Comparison of ENCODE assay signal across 8 mouse cellular contexts in the genomic region with DNA sequence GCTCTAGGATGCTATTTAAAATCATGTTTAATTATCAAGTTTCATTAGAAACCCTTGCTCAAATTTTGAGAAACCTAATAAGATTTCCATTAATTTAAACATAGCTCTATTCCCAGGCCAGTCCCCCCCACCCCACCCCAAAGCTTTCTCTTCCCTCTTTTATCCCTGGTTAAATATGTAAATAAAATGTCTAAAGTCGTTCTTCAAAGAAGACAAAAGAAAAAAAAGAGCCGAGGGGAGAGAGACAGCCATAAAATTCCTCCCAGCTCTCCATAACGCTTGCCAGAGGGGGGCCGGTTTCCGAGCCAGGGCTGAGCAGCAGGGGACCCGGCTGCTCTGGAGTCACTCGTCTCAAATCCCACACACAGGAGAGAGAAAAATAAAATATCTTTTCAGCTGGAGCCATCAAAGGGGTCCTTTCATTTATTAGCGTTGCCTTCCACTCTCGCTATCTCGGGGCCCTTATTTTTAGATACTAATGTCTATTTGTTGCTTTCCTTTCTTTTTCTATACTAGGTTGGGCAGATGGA. TPM values are rescaled to one million over a fixed set of nuclear protein-coding genes. Genes with fewer than 3 reads are reported as not detected.
DNase-seq lines count a peak whose midpoint lies in the region; ATAC-seq lines count a peak whose summit lies in the region.
"Had no signal": no experiment of that assay in that cellular context is flagged by ENCODE, and none has a peak within 500 bp of the region (broad histone marks: within the 10 kb centered on the region; RNA-seq: fewer than 3 reads in every experiment).

No protein-coding gene starts in this region.

- no peaks in the 10 kb centered on the region for H3K36me3 ChIP-seq in kidney, embryonic 14.5 days (ENCODE audit: control insufficient read depth, insufficient read depth, low read length)
- H3K36me3 ChIP-seq in embryonic facial prominence, embryonic 15.5 days = no peaks in the 10 kb centered on the region
- no peaks in the 10 kb centered on the region for H3K36me3 ChIP-seq in hindbrain, embryonic 14.5 days (replicated peaks; ENCODE audit: control insufficient read depth, insufficient read depth)

- peaks cover 38% of the 10 kb centered on the region for H3K27me3 ChIP-seq in kidney, embryonic 14.5 days (ENCODE audit: control insufficient read depth, insufficient read depth, low read length)
- peaks cover 3% of the 10 kb centered on the region; the same call in 1 of the 2 replicates for H3K27me3 ChIP-seq in embryonic facial prominence, embryonic 15.5 days
- H3K27me3 ChIP-seq in hindbrain, embryonic 14.5 days (ENCODE audit: control insufficient read depth, insufficient read depth, low read length) = peaks cover 22% of the 10 kb centered on the region

- 2% methylated on average over 10 of the region's 10 CpGs for WGBS in kidney, embryonic 14.5 days
- WGBS in embryonic facial prominence, embryonic 15.5 days = 2% methylated on average over 10 of the region's 10 CpGs
- 2% methylated on average over 10 of the region's 10 CpGs for WGBS in hindbrain, embryonic 14.5 days

- DNase-seq in kidney, postnatal 25 days = no peak
- DNase-seq in hindbrain, embryonic 14.5 days (ENCODE audit: low spot score) = no peak
- peak; percentile 40 for DNase-seq in neural tube, embryonic 10.5 days (ENCODE audit: extremely low spot score, low spot score)
- DNase-seq in adrenal gland, postnatal 36 days = no peak

- peak overlapping the region; percentile 59 for H3K4me3 ChIP-seq in kidney, embryonic 14.5 days (ENCODE audit: low read length)
- peak overlapping the region; percentile 71 for H3K4me3 ChIP-seq in embryonic facial prominence, embryonic 15.5 days (replicated peaks)
- peak overlapping the region; percentile 64 for H3K4me3 ChIP-seq in hindbrain, embryonic 14.5 days (replicated peaks; ENCODE audit: low read length)

- H3K9me3 ChIP-seq in kidney, embryonic 14.5 days (ENCODE audit: control insufficient read depth, low read length) = no peaks in the 10 kb centered on the region
- H3K9me3 ChIP-seq in embryonic facial prominence, embryonic 15.5 days (replicated peaks) = no peaks in the 10 kb centered on the region
- no peaks in the 10 kb centered on the region for H3K9me3 ChIP-seq in hindbrain, embryonic 14.5 days (ENCODE audit: control insufficient read depth, low read length)

- H3K9ac ChIP-seq in kidney, embryonic 14.5 days (ENCODE audit: low read depth, low read length) = no peak overlapping the region
- no peak overlapping the region for H3K9ac ChIP-seq in embryonic facial prominence, embryonic 15.5 days
- H3K9ac ChIP-seq in hindbrain, embryonic 14.5 days = peak overlapping the region; percentile 68; the same call in 1 of the 2 replicates
- H3K9ac ChIP-seq: liver, embryonic 14.5 days had no signal

- H3K4me2 ChIP-seq in kidney, embryonic 14.5 days (replicated peaks; ENCODE audit: low read depth, low read length) = peak overlapping the region; percentile 96
- H3K4me2 ChIP-seq in embryonic facial prominence, embryonic 15.5 days (replicated peaks) = peak overlapping the region; percentile 92
- H3K4me2 ChIP-seq in hindbrain, embryonic 14.5 days (replicated peaks) = peak overlapping the region; percentile 98

- H3K27ac ChIP-seq in kidney, embryonic 14.5 days (ENCODE audit: low read depth, low read length) = no peak overlapping the region
- H3K27ac ChIP-seq in embryonic facial prominence, embryonic 15.5 days (replicated peaks) = peak overlapping the region; percentile 93
- H3K27ac ChIP-seq in hindbrain, embryonic 14.5 days = peak overlapping the region; percentile 29
- H3K27ac ChIP-seq: liver, embryonic 14.5 days had no signal

- no peak for ATAC-seq in kidney, embryonic 14.5 days (ENCODE audit: low FRiP score, low TSS enrichment)
- ATAC-seq in embryonic facial prominence, embryonic 15.5 days (ENCODE audit: insufficient number of reproducible peaks, low FRiP score, low TSS enrichment, low read depth) = no peak
- ATAC-seq in hindbrain, embryonic 14.5 days (ENCODE audit: low FRiP score) = no peak
- ATAC-seq in CD4-positive, CD25-positive, alpha-beta regulatory T cell, adult 4 months = no peak

- peaks cover 30% of the 10 kb centered on the region for H3K4me1 ChIP-seq in kidney, embryonic 14.5 days (ENCODE audit: control insufficient read depth, insufficient read depth, low read length)
- H3K4me1 ChIP-seq in embryonic facial prominence, embryonic 15.5 days = peaks cover 58% of the 10 kb centered on the region
- peaks cover 46% of the 10 kb centered on the region; the same call in 1 of the 2 replicates for H3K4me1 ChIP-seq in hindbrain, embryonic 14.5 days (replicated peaks; ENCODE audit: control insufficient read depth, insufficient read depth, low read length)

RNA-seq across cellular contexts. Expression of a gene that starts 2.4 kb away (rescaled TPM):
- polyA plus RNA-seq in kidney, embryonic 14.5 days (2014; fragmentation: Nextera tagmentation; extraction: Ambion mirVana) = 3.4 and 3.9 TPM in 2 replicates
- polyA plus RNA-seq in embryonic facial prominence, embryonic 15.5 days (2015; fragmentation: Nextera tagmentation; extraction: Ambion mirVana) = 9.0 and 10.4 TPM in 2 replicates
- polyA plus RNA-seq in hindbrain, embryonic 14.5 days (2014; fragmentation: Nextera tagmentation; extraction: Ambion mirVana) = 5.3 and 5.7 TPM in 2 replicates
- polyA plus RNA-seq in CD4-positive, CD25-positive, alpha-beta regulatory T cell, adult 4 months (2017; shearing (Covaris generic)) = not detected
- under 1 TPM; 0.86 to 0.92 TPM for total RNA-seq in adrenal gland, postnatal 36 days (2021)
